Mouse (Mus musculus) heart, postnatal 10 days (tissue): Measurements from ENCODE around the gene Dynlt1f. TPM values are rescaled to one million over a fixed set of nuclear protein-coding genes. Genes with fewer than 3 reads are reported as not detected.
"Not testable (repeated sequence)": the region's sequence is repeated elsewhere in the genome, so short reads cannot be mapped to it uniquely, and the experiment has no call there.

ENCODE experiments used
- DNase-seq, 2 experiments: peaks; one replicate each; pipeline ENCODE4 v3.0.0; 2021
- intact Hi-C: fragments of 180-260 bp; cut with DNase I; formaldehyde crosslinking; loops from one replicate; pipeline ENCODE4 v1.15.1; 2025
- total RNA-seq, 2 experiments: library from RNA; stranded (reverse); gene quantifications; 2 replicates each; pipeline ENCODE4 v1.2.3; 2021

Gene Dynlt1f
- total RNA-seq, 2 experiments from 2014 or later = 116 to 117 TPM

GRCm38 (mm10) chr17:6662840-6663239, 7.1 kb upstream of the Dynlt1f start:
- not testable (repeated sequence) for DNase-seq

GRCm38 (mm10) chr17:6661093-6661816, 5.6 kb upstream of the Dynlt1f start:
- intact Hi-C loops = not testable (repeated sequence)
- DNase-seq = peak; percentile 58 to 59

More at GRCm38 (mm10) chr17:6662840-6663239, 7.1 kb upstream of the Dynlt1f start:
- intact Hi-C loops = not testable (repeated sequence)

- peak; percentile 34 to 45 for DNase-seq
- intact Hi-C loops = not testable (repeated sequence)
Observed at GRCm38 (mm10) chr17:6660589-6660988, 4.9 kb upstream of the Dynlt1f start.

GRCm38 (mm10) chr17:6658801-6659200, 3.1 kb upstream of the Dynlt1f start, which contains the start of gene Sytl3:
Gene Sytl3, plus strand, starts transcription at chr17:6659093.
- not testable (repeated sequence) for DNase-seq

GRCm38 (mm10) chr17:6656471-6656870, 771 bp upstream of the Dynlt1f start:
- peak in 1 of 2 experiments; percentile 28 for DNase-seq
- intact Hi-C loops = not testable (repeated sequence)

More at GRCm38 (mm10) chr17:6658801-6659200, 3.1 kb upstream of the Dynlt1f start, which contains the start of gene Sytl3:
- intact Hi-C loops = not testable (repeated sequence)

- intact Hi-C loops = not testable (repeated sequence)
- peak; percentile 77 to 80 for DNase-seq
Observed at GRCm38 (mm10) chr17:6655087-6655511, 601 bp downstream of the Dynlt1f start.

- intact Hi-C loops, DNase-seq: not testable (repeated sequence)
Observed at GRCm38 (mm10) chr17:6653341-6653946, 2.3 kb downstream of the Dynlt1f start.

GRCm38 (mm10) chr17:6650904-6651565, 4.7 kb downstream of the Dynlt1f start:
- intact Hi-C loops, DNase-seq: not testable (repeated sequence)

- DNase-seq, intact Hi-C loops: not testable (repeated sequence)
Observed at GRCm38 (mm10) chr17:6647452-6647851, 8.2 kb downstream of the Dynlt1f start.

GRCm38 (mm10) chr17:6646841-6647240, 8.9 kb downstream of the Dynlt1f start:
- intact Hi-C loops, DNase-seq: not testable (repeated sequence)

- intact Hi-C loops, DNase-seq: not testable (repeated sequence)
Observed at GRCm38 (mm10) chr17:6645668-6646067, 10.0 kb downstream of the Dynlt1f start.

- DNase-seq, intact Hi-C loops: not testable (repeated sequence)
Observed at GRCm38 (mm10) chr17:6644673-6645072, 11.0 kb downstream of the Dynlt1f start.

GRCm38 (mm10) chr17:6644210-6644609, 11.5 kb downstream of the Dynlt1f start:
- intact Hi-C loops, DNase-seq: not testable (repeated sequence)

GRCm38 (mm10) chr17:6640771-6641429, 14.8 kb downstream of the Dynlt1f start:
- intact Hi-C loops, DNase-seq: not testable (repeated sequence)

- intact Hi-C loops, DNase-seq: not testable (repeated sequence)
Observed at GRCm38 (mm10) chr17:6640044-6640637, 15.6 kb downstream of the Dynlt1f start.

- DNase-seq, intact Hi-C loops: not testable (repeated sequence)
Observed at GRCm38 (mm10) chr17:6639486-6639885, 16.2 kb downstream of the Dynlt1f start.

- DNase-seq, intact Hi-C loops: not testable (repeated sequence)
Observed at GRCm38 (mm10) chr17:6638444-6638843, 17.3 kb downstream of the Dynlt1f start.

- DNase-seq, intact Hi-C loops: not testable (repeated sequence)
Observed at GRCm38 (mm10) chr17:6637434-6637833, 18.3 kb downstream of the Dynlt1f start.

- intact Hi-C loops = no loop called here
- DNase-seq = no peak
Observed at GRCm38 (mm10) chr17:6636861-6637260, 18.8 kb downstream of the Dynlt1f start.

GRCm38 (mm10) chr17:6635781-6636180, 19.9 kb downstream of the Dynlt1f start:
- DNase-seq, intact Hi-C loops: not testable (repeated sequence)
